Mouse (Mus musculus): Measurements from ENCODE around the gene Gm20388.

Gm20388 gene

GRCm38 (mm10) chr8:123880271-123880670 is 3969.6 kb downstream of the Gm20388 start:
- no peak for DNase-seq (ENCODE audit: low read depth, low spot score)

GRCm38 (mm10) chr8:123880821-123881350 is 3970.2 kb downstream of the Gm20388 start:
- no peak for DNase-seq (ENCODE audit: low read depth, low spot score)

- DNase-seq (ENCODE audit: low read depth, low spot score): no peak
Observed at GRCm38 (mm10) chr8:123882412-123882811, 3971.8 kb downstream of the Gm20388 start.

GRCm38 (mm10) chr8:123883094-123883493 is 3972.5 kb downstream of the Gm20388 start:
- DNase-seq (ENCODE audit: low read depth, low spot score): no peak

- DNase-seq (ENCODE audit: low read depth, low spot score): no peak
Observed at GRCm38 (mm10) chr8:123884721-123885565, 3974.3 kb downstream of the Gm20388 start.

- DNase-seq (ENCODE audit: low read depth, low spot score): no peak
Observed at GRCm38 (mm10) chr8:123887163-123887562, 3976.5 kb downstream of the Gm20388 start.

- no peak for DNase-seq (ENCODE audit: low read depth, low spot score)
Observed at GRCm38 (mm10) chr8:123887956-123888355, 3977.3 kb downstream of the Gm20388 start.

GRCm38 (mm10) chr8:123889797-123890196 is 3979.2 kb downstream of the Gm20388 start:
- DNase-seq (ENCODE audit: low read depth, low spot score): no peak

GRCm38 (mm10) chr8:123891271-123891670 is 3980.6 kb downstream of the Gm20388 start:
- DNase-seq (ENCODE audit: low read depth, low spot score): no peak

- no peak for DNase-seq (ENCODE audit: low read depth, low spot score)
Observed at GRCm38 (mm10) chr8:123891883-123892585, 3981.4 kb downstream of the Gm20388 start.

GRCm38 (mm10) chr8:123892586-123893155 is 3982.0 kb downstream of the Gm20388 start:
- no peak for DNase-seq (ENCODE audit: low read depth, low spot score)

GRCm38 (mm10) chr8:123893413-123893812 is 3982.8 kb downstream of the Gm20388 start:
- no peak for DNase-seq (ENCODE audit: low read depth, low spot score)

GRCm38 (mm10) chr8:123894502-123895097 is 3984.0 kb downstream of the Gm20388 start, which contains the start of gene Acta1:
Acta1 (minus strand) TSS chr8:123894751.
- DNase-seq (ENCODE audit: low read depth, low spot score): no peak

GRCm38 (mm10) chr8:123895230-123895629 is 3984.6 kb downstream of the Gm20388 start:
- no peak for DNase-seq (ENCODE audit: low read depth, low spot score)

- no peak for DNase-seq (ENCODE audit: low read depth, low spot score)
Observed at GRCm38 (mm10) chr8:123895680-123896365, 3985.2 kb downstream of the Gm20388 start.

GRCm38 (mm10) chr8:123896366-123896761 is 3985.7 kb downstream of the Gm20388 start:
- DNase-seq (ENCODE audit: low read depth, low spot score): no peak

GRCm38 (mm10) chr8:123896774-123897173 is 3986.1 kb downstream of the Gm20388 start:
- DNase-seq (ENCODE audit: low read depth, low spot score): no peak

GRCm38 (mm10) chr8:123898576-123898975 is 3987.9 kb downstream of the Gm20388 start:
- DNase-seq (ENCODE audit: low read depth, low spot score): no peak

GRCm38 (mm10) chr8:123899366-123899765 is 3988.7 kb downstream of the Gm20388 start:
- no peak for DNase-seq (ENCODE audit: low read depth, low spot score)

GRCm38 (mm10) chr8:123902653-123903052 is 3992.0 kb downstream of the Gm20388 start:
- no peak for DNase-seq (ENCODE audit: low read depth, low spot score)

- no peak for DNase-seq (ENCODE audit: low read depth, low spot score)
Observed at GRCm38 (mm10) chr8:123907604-123908003, 3997.0 kb downstream of the Gm20388 start.

All from c-Kit-negative CD71-positive TER-119-positive erythroid progenitor cells, embryonic 14.5 days (primary cell).